Mouse (Mus musculus) adrenal gland, postnatal 10 days (tissue): Measurements from ENCODE around the gene Slc25a44. TPM values are rescaled to one million over a fixed set of nuclear protein-coding genes. Genes with fewer than 3 reads are reported as not detected.
"Not testable (repeated sequence)": the region's sequence is repeated elsewhere in the genome, so short reads cannot be mapped to it uniquely, and the experiment has no call there.

Experiments used
- DNase-seq: peaks from one replicate; pipeline ENCODE4 v3.0.0; 2021; ENCODE audit warnings: mixed read lengths
- total RNA-seq, 2 experiments: library from RNA; stranded (reverse); gene quantifications; 2 replicates each; pipeline ENCODE4 v1.2.3; 2021

Slc25a44 gene
- total RNA-seq, 2 experiments from 2014 or later: 37.8 to 47.6 TPM

DNA sequence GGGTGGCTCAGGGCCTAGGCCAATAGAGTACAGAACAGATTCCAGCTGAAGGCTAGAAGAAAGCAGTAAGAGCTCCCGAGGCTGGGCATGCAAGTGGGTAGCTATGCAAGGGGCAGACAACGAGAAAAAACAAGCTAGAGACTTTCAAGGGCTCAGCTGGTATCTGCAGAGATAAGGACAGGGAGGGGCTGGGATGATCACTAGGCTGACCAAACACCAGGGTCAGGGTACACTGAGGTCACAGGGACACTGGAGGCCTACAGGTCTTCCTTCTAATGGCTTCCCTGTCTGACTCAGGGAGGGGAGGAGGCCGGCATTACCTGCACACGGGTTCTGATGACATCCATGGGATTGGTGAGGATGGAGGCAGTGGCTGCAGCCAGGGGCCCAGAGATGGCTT lies 9.3 kb downstream of the Slc25a44 start:
- no peak for DNase-seq

DNA sequence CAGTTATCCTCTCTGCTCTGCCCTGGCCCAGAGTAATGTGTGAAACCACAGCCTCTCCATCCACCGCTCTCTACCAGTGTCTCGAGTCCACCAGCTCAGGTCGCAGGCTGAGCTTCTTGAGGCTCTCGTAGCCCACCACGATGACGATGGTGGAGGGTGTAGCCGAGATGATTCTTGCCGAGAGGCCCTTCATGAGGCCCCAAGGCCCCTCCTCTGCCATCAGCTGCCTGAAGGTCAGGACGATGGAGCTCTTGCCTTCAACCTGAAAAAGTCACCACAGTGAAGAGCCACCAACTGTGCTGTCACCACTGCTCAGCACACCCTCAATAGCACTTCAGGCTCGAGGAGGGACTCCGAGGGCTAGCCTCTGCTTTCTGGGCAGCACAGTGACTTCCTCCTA lies 12.3 kb downstream of the Slc25a44 start:
- no peak for DNase-seq

DNA sequence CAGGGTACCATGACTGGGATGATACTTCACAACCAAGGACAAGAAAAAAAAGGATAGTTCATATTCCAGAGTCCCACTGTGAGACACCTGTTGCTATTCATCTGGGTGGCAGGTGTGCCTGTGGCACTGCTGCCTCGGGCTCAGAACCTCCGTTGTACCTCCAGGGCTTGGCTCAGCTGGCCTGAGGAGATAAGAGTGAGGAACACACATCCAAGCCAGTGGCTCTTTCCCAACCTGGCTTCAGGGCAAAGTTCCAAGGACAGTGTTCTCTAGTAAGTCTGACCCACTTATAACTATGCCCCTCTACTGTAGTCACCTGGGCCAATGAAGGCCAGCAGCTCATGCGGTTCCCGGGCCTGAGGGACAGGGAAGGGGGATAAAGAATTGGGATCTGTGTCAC lies 13.3 kb downstream of the Slc25a44 start:
- peak; percentile 66 for DNase-seq

DNA sequence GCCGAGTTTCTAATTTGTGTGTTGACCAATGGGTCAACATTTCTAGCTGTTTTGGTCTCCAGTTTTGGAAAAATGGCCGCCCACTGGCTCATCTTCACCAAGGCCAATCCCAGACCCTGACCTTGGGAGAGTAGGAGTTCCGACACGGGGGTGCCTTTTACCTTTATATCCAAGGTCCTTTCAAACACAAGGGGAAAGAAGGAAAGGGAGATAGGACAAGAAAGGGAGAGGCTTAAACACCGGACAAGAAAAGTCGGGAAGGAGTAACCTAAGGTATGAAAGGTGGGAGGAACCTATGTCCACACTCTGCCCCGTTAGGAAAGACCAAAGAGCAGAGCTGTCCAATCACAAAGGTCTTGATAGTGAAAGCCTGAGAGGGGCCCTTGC lies 14.3 kb downstream of the Slc25a44 start:
- DNase-seq: no peak

DNA sequence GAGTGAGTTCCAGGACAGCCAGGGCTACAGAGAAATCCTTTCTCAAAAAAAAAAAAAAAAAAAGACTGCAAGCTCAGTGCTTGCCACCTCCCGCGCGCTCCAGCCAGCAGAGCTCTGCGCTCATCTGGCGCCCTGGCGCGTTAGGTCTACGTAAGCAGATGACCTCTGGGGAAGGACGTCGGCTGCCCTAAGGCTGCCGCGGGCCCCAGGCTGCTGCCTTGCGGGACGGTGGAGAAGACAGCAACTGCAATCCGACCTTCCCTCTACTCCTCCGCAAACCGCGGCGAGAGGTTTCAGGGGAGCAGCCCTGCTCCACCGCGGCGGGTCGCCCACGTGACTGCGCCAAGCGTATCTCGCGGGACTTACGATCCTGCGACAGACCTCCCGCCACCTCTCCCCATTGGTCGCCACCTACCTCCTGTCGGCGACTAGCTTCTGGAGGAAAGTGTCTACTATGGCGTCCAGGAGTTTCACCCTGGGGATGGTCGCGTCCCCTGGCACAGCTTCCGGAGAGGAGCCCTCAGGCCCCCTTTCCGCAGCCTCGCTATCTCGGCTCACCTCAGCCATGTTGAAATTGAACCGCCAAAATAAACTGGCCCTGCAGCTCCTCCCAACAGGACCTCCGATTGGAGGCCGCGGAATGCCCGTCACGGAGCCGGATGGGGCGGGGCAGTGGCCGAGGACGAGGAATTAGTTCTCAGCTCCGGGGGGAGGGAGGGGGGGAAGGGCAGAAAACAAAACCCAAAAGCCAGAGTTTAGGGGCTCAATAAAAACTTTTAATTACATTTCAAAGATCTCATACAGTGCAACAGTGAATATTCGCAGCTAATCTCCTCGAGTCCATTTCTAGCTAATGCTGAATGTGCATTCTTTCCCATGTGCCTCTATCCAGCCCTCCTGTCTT lies 14.9 kb downstream of the Slc25a44 start, which contains the start of gene Pmf1:
Gene Pmf1, minus strand, starts transcription at position 591 of the 904 bp plus-strand sequence.
- DNase-seq: peak; percentile 96

DNA sequence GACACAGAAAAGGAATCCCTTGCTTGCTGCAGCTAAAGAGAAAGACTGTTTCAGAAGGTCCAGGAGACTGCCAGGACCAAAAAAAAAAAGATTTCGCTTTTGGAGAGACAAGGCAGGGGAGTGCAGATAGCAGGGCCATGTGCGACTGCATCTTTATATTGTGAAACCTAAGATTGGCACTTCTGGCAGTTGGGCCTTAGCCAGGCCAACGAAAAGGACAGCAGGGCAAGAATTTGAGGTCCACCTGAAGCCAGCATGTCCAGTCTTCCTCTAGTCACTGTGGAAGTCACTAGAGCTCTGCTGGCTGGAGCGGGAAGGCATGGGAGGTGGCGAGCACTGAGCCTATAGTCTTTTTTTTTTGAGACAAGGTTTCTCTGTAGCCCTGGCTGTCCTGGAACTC lies 16.0 kb downstream of the Slc25a44 start:
- DNase-seq: peak; percentile 50

DNA sequence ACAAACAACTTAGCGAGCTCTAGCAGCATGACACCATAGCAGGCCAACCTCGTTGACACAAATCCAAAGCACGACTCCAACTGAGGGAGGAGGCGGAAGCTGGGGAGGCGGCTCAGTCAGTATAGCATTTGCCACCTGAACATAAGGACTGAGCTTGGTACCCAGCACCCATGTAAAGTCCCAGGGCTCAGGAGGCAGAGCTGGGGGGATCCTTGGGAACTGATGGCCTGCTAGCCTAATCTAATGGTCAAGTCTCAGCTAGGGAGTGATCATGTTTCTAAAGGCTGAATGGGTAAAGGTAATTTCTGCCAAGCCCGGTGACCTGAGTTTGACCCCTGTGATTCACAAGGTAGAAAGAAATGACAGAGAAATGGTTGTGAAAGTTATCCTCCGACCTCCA lies 17.4 kb downstream of the Slc25a44 start:
- DNase-seq: no peak

DNA sequence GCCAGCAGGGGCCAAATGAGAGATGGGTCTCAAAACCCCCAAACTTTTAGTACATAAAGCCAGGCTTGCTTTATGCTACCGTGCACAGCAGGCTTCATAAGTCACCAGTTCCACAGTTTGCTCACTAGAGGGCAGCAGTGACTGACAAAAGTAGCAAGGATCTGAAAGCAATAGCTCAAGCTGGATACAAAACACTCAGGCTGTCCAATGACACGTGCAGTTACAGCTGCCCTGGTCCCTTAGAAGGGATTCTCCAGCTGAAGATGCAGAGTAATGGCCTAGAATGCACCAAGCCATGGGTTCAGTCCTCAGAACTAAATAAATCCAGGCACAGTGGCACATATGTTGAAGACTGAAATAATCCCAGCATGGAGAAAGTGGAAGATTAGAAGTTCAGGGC lies 17.8 kb downstream of the Slc25a44 start:
- peak; percentile 73 for DNase-seq

DNA sequence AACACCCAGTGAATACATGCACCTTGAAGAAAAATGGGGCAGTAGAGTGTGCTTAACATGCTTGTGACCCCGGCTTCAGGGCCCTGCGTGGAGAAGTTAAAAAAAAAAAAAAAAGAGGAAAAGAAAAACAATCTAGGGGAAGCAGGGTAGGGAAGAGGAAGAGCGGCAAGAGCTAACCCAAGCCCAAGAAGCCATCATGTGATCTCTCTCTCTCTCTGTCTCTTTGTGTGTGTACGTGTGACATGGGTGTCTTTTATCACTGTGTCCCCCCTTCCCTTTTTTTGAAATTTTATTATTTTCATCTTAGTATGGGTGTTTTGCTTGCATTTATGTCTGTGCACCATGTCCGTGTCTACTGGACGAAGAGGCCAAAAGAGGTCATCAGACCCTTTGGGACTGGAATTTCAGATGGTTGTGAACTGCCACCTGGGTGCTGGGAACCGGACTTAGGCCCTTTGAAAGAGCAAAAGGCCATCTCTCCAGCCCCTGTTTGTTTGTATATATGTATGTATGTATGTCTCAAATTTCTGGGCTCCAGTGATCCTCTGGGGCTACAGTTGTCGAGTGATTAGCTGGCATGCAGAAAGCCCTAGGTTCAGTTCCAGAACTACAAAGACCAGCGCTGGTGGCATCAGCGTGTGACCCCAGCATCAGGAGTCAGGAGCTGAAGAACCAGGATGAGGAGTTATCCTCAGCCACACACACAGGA lies 21.3 kb downstream of the Slc25a44 start:
- no peak for DNase-seq

DNA sequence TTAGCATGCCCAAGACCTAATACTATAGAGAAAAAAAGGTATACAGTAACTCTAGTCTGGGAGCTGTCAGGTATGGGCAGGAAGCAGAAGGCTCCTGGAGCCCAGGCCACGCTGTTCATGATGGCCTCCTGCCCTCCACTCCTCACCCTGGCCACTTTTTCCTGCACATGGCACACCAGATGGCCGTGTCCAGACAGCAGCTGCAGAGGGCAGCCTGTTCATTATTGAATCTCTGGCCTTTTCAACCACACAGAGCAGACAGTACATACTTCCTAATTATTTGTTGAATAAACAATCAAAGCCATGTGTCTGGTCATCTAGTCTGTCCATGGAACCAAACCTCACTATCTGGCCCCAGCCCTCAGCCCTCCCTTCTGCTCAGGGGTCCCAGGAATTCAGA lies 26.3 kb downstream of the Slc25a44 start:
- DNase-seq: no peak

DNA sequence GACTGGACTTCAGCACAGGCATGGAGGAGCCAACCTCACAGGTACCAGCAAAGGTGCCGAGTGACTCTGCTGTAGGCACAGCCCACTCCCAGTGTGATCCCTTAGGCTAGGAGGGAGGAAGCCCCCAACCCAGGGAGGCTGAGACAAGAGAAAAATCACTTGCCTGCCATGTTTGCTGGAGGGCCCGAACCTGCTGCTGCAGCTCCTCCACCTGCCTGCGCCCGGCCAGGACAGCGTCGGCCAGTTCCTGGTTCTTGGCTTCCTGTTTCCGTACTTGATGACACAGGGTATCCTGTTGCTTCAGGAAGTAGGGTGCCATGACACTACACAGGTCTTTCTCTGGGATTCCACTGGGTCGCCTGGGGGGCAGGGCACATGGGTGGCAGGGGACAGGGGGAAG lies 29.2 kb downstream of the Slc25a44 start:
- no peak for DNase-seq

DNA sequence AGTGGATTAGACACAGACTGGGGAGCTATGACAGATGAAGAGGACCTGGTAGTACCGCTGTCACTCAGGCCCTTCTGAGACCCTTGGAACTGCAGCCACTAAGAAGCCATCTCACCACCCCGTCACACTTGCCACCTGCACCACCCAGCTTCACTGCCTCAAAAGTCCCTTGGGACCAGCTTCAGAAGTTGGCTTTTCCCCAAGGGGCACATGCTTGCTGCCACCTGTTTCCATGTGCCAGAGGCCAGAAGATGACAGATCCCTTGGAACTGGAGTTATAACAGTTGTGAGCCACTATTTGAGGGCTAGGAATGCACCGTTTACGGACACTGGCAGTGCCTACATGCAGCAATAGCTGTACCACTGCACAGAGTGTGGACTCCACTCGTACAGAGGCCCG lies 29.7 kb downstream of the Slc25a44 start:
- DNase-seq: no peak

DNA sequence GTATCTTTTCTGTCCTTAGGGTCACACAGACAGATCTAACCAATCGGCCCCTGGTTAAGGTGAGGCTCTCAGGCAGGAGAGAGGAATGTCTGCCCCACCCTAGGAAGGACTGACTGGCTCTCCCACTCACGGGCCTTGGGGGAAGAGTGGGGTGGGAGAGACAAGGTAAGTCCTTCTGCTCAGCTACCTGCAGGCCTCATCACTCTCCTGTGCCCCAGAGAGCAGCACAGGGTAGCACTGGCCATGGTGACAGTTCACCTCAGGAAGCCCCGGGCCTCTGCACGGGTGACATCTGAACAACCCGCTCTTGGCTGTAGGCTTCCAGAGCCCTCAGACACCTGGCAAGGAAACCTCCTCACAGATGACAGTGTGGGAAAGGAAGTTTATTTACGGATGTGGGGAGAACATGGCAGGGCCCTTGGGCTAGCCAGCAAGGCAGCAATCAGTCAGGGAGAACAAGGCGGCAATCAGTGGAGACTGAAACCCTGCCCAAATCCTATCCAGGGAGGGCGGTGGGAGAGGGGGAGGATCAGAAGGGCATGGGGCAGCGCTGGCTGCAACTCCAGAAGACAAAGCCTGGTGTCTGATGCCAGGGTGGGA lies 31.1 kb downstream of the Slc25a44 start:
- no peak for DNase-seq

DNA sequence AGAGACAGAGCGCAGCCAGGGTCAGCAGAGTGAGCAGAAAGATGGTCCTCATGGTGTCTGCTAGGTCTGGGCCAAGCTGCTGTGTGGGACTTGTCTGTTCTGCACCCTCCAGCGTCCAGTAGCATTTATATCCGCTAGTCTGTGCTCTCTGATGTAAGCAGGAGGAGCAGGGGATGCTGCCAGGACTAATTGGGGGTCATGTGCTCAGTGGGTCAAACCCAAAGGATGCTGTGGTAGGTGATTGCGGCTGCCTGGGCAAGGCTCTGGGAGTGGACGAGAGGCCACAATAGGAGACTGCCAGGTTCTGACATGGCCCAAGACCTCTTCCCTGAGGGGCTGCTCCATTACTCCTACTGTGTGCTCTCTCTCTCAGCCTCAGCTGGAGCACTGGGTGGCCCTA lies 40.6 kb downstream of the Slc25a44 start, which contains the start of gene Bglap:
Gene Bglap, minus strand, starts transcription at position 101 of the 400 bp plus-strand sequence.
- no peak for DNase-seq

DNA sequence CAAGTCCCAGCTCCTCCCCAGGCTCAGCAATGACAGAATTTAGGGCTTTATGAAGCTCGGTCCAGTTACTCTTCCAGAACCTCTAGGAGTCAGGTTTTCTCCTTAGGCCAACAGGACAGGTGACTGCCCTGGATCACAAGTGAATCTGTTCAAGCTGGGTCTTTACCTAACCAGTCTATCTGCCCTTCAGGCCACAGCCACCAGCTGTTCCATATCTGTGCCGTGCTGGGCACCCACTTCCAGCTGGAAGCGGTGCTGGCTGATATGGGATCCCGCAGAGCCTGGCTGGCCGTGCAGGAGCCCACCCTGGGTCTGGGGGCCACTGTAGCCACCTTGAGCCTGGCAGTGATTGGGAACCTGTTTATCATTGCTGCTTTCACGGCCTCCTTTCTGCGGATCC lies 42.6 kb downstream of the Slc25a44 start:
- not testable (repeated sequence) for DNase-seq

DNA sequence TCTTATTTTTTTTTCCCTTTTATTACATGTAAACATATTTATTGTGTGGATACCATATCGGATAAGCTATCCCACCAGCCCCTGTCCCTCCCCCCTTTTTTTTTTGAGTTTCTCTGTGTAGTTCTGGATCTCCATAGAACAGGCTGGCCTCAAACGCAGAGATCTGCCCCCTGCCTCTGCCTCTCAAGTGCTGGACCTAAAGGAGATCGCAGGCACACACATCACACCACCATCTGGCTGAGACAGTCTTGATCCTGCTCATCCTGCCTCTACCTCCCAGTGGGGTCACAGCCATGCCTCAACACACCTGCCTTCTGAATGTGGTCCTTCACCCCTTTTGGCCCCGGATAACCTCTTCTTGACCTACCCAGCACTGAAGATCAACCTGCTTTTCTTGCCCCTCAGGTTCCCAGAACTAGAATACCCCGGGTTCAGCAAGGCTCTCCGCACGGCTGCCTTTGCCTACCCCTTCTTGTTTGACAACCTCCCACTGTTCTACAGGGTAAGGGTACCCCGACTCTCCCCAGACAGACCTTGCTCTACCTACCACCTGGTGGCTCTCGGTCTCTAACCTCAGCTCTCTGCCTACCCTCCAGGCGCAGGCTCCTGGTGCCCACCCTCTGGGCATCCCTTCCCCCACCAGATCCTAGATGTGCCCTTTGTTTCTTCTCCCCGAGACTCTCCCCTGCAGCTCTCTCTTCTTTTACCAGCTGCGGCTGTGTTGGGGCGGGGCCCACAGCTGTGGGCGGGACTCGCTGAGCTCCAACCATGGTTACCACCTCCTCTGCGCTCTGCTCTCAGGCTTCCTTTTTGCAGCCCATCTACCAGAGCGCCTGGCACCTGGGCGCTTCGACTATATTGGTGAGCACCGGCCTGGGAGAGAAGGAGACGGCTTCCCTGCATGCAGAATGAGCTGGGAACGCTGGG lies 43.3 kb downstream of the Slc25a44 start:
- DNase-seq: peak; percentile 51

DNA sequence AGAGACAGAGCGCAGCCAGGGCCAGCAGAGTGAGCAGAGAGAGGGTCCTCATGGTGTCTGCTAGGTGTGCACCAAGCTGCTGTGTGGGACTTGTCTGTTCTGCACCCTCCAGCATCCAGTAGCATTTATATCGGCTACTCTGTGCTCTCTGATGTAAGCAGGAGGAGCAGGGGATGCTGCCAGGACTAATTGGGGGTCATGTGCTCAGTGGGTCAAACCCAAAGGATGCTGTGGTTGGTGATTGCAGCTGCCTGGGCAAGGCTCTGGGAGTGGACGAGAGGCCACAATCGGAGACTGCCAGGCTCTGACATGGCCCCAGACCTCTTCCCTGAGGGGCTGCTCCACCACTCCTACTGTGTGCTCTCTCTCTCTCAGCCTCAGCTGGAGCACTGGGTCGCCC lies 46.3 kb downstream of the Slc25a44 start, which contains the start of gene Bglap2:
Gene Bglap2, minus strand, starts transcription at position 101 of the 400 bp plus-strand sequence.
- DNase-seq: not testable (repeated sequence)

DNA sequence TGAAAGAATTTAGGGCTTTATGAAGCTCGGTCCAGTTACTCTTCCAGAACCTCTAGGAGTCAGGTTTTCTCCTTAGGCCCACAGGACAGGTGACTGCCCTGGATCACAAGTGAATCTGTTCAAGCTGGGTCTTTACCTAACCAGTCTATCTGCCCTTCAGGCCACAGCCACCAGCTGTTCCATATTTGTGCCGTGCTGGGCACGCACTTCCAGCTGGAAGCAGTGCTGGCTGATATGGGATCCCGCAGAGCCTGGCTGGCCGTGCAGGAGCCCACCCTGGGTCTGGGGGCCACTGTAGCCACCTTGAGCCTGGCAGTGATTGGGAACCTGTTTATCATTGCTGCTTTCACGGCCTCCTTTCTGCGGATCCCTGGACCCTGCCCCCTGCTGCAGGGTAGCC lies 48.3 kb downstream of the Slc25a44 start:
- DNase-seq: not testable (repeated sequence)

DNA sequence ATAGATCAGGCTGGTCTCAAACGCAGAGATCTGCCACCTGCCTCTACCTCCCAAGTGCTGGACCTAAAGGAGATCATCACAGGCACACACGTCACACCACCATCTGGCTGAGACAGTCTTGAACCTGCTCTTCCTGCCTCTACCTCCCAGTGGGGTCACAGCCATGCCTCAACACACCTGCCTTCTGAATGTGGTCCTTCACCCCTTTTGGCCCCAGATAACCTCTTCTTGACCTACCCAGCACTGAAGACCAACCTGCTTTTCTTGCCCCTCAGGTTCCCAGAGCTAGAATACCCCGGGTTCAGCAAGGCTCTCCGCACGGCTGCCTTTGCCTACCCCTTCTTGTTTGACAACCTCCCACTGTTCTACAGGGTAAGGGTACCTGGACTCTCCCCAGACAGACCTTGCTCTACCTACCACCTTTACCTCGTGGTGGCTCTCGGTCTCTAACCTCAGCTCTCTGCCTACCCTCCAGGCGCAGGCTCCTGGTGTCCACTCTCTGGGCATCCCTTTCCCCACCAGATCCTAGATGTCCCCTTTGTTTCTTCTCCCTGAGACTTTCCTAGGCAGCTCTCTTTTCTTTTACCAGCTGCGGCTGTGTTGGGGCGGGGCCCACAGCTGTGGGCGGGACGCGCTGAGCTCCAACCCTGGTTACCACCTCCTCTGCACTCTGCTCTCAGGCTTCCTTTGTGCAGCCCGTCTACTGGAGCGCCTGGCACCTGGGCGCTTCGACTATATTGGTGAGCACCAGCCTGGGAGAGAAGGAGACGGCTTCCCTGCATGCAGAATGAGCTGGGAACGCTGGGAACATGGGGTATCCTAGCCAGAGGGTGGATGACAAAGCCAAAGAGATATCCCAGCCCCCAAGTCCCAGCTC lies 49.0 kb downstream of the Slc25a44 start:
- peak; percentile 4 for DNase-seq

DNA sequence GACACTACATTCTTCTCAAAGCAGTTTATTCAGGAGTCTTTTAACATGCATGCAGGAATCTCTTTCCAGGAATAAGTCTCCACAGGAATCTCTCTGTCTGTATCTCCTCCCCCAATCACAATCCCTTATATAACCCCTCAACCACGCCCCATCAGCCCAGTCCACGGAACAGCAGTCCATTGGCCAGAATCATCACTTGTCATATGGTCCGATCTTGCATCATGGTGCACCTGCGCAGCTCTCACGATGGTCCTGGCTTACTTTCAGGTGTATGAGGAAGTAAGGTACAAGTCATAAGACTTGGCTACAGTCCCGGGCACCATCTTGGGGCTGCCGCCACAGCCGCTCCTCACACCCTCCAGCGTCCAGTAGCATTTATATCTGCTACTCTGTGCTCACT lies 52.3 kb downstream of the Slc25a44 start, which contains the start of gene Bglap3:
Gene Bglap3, minus strand, starts transcription at position 101 of the 400 bp plus-strand sequence.
- not testable (repeated sequence) for DNase-seq
